Mouse (Mus musculus) liver, adult 2 months (tissue): ENCODE data around the gene Gtf3c4.

Experiments
- CTCF ChIP-seq: fragments of 200-500 bp; IDR thresholded peaks from 2 replicates; pipeline ENCODE4 v1.5.1; 2011; ENCODE audit warnings: low read depth, low read length, control low read depth
- POLR2A ChIP-seq: fragments of 200-500 bp; IDR thresholded peaks from 2 replicates; pipeline ENCODE4 v1.6.1; 2011; ENCODE audit warnings: low read length, control low read depth; ENCODE audit not compliant: insufficient read depth; ENCODE audit errors: extremely low read depth

DNA sequence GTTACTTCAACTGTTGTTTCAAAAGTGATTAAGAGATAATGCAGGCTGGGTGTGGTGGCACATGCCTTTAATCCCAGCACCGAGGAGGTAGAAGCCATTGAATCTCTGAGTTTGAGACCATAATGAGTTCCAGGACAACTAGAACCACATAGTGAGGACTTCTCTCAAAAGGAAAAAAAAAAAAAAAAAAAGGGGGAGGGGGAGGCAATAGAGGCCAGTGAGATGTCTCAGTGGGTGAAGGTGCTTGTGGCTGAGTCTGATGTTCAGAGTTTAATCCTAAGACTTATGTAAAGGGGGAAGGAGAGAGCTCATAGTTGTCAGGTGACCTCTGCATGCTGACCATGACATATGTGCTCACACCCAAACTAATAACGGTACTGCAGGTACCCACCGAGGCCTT, 1.9 kb upstream of the Gtf3c4 start:
- no peak for TF ChIP-seq POLR2A
- no peak for TF ChIP-seq CTCF
